Mouse (Mus musculus) ES-Bruce4 (cell line): ENCODE results near the gene Lrmda. TPM values are rescaled to one million over a fixed set of nuclear protein-coding genes. Genes with fewer than 3 reads are reported as not detected.

ENCODE experiments used
- H3K27ac ChIP-seq: 2 replicates; pipeline ENCODE4 v1.5.1; 2012; ENCODE audit warnings: low read length, inconsistent platforms; ENCODE audit not compliant: insufficient read depth
- H3K27me3 ChIP-seq: 2 replicates; pipeline ENCODE4 v1.6.1; 2012; ENCODE audit warnings: mild to moderate bottlenecking, low read length, inconsistent platforms; ENCODE audit not compliant: control insufficient read depth, poor library complexity, insufficient read depth, severe bottlenecking
- H3K36me3 ChIP-seq: 2 replicates; pipeline ENCODE4 v1.6.1; 2012; ENCODE audit warnings: inconsistent platforms, mild to moderate bottlenecking, low read length, moderate library complexity; ENCODE audit not compliant: control insufficient read depth, poor library complexity, insufficient read depth, severe bottlenecking
- H3K4me1 ChIP-seq: one replicate; pipeline ENCODE4 v1.8.1; 2011; ENCODE audit warnings: low read length; ENCODE audit not compliant: control insufficient read depth, insufficient read depth
- H3K4me3 ChIP-seq: 2 replicates; pipeline ENCODE4 v1.5.1; 2011; ENCODE audit warnings: low read depth, mild to moderate bottlenecking, low read length
- H3K9ac ChIP-seq: 2 replicates; pipeline ENCODE4 v1.6.1; 2012; ENCODE audit warnings: low read depth, mild to moderate bottlenecking, inconsistent platforms; ENCODE audit not compliant: poor library complexity, severe bottlenecking
- H3K9me3 ChIP-seq: replicated peaks from 2 replicates; pipeline ENCODE4 v1.6.1; 2012; ENCODE audit warnings: mild to moderate bottlenecking, low read length, inconsistent platforms; ENCODE audit not compliant: control insufficient read depth, poor library complexity, insufficient read depth, severe bottlenecking
- CTCF ChIP-seq: IDR thresholded peaks from one replicate; pipeline ENCODE4 v1.8.1; 2011; ENCODE audit warnings: low read depth, low read length
- EP300 ChIP-seq: IDR thresholded peaks from 2 replicates; pipeline ENCODE4 v1.6.1; 2011; ENCODE audit warnings: low read depth, low read length; ENCODE audit not compliant: insufficient read depth
- POLR2A ChIP-seq: IDR thresholded peaks from one replicate; pipeline ENCODE4 v1.8.1; 2011; ENCODE audit warnings: low read length; ENCODE audit not compliant: insufficient read depth
- polyA plus RNA-seq: library from polyadenylated mRNA; stranded (reverse); fragments of >200 nt; gene quantifications from 2 replicates; pipeline ENCODE4 v1.2.4, GENCODE M21; 2011; ENCODE audit warnings: low read depth; ENCODE audit not compliant: missing spikeins, insufficient read depth, insufficient read length

Gene Lrmda
- polyA plus RNA-seq, 1 experiment = not detected

GRCm38 (mm10) chr14:22747816-22748215, 728.3 kb downstream of the Lrmda start:
- Histone ChIP-seq H3K4me3 (no peak overlapping the region), H3K27me3 (no peaks in the 10 kb centered on the region), H3K9me3 (no peaks in the 10 kb centered on the region), H3K36me3 (no peaks in the 10 kb centered on the region), H3K9ac (no peak overlapping the region), H3K27ac (no peak overlapping the region), H3K4me1 (no peaks in the 10 kb centered on the region)
- TF ChIP-seq POLR2A (no peak), EP300 (no peak), CTCF (no peak)

- Histone ChIP-seq H3K27ac (no peak overlapping the region), H3K4me1 (no peaks in the 10 kb centered on the region), H3K9ac (no peak overlapping the region), H3K4me3 (no peak overlapping the region), H3K9me3 (no peaks in the 10 kb centered on the region), H3K27me3 (no peaks in the 10 kb centered on the region), H3K36me3 (no peaks in the 10 kb centered on the region)
- TF ChIP-seq CTCF = no peak
- TF ChIP-seq EP300 = no peak
- no peak for TF ChIP-seq POLR2A
Observed at GRCm38 (mm10) chr14:22750409-22750808, 730.9 kb downstream of the Lrmda start.

GRCm38 (mm10) chr14:22751290-22751689, 731.8 kb downstream of the Lrmda start:
- H3K27ac ChIP-seq = no peak overlapping the region
- no peaks in the 10 kb centered on the region for H3K9me3 ChIP-seq
- H3K9ac ChIP-seq = no peak overlapping the region
- no peaks in the 10 kb centered on the region for H3K36me3 ChIP-seq
- no peaks in the 10 kb centered on the region for H3K4me1 ChIP-seq
- no peaks in the 10 kb centered on the region for H3K27me3 ChIP-seq
- H3K4me3 ChIP-seq = no peak overlapping the region
- TF ChIP-seq POLR2A (no peak), CTCF (no peak), EP300 (no peak)

- no peak overlapping the region for H3K4me3 ChIP-seq
- TF ChIP-seq POLR2A = no peak
- no peak for TF ChIP-seq EP300
- no peak for TF ChIP-seq CTCF
- H3K9me3 ChIP-seq = no peaks in the 10 kb centered on the region
- no peak overlapping the region for H3K9ac ChIP-seq
- H3K27ac ChIP-seq = no peak overlapping the region
- H3K4me1 ChIP-seq = no peaks in the 10 kb centered on the region
- no peaks in the 10 kb centered on the region for H3K36me3 ChIP-seq
- no peaks in the 10 kb centered on the region for H3K27me3 ChIP-seq
Observed at GRCm38 (mm10) chr14:22754633-22755032, 735.1 kb downstream of the Lrmda start.

GRCm38 (mm10) chr14:22757493-22757892, 738.0 kb downstream of the Lrmda start:
- no peaks in the 10 kb centered on the region for H3K36me3 ChIP-seq
- no peaks in the 10 kb centered on the region for H3K27me3 ChIP-seq
- no peak overlapping the region for H3K9ac ChIP-seq
- no peaks in the 10 kb centered on the region for H3K4me1 ChIP-seq
- H3K4me3 ChIP-seq = no peak overlapping the region
- no peaks in the 10 kb centered on the region for H3K9me3 ChIP-seq
- TF ChIP-seq EP300 (no peak), POLR2A (no peak), CTCF (no peak)
- H3K27ac ChIP-seq = no peak overlapping the region

GRCm38 (mm10) chr14:22759216-22759615, 739.7 kb downstream of the Lrmda start:
- H3K4me1 ChIP-seq = no peaks in the 10 kb centered on the region
- no peak overlapping the region for H3K27ac ChIP-seq
- no peak overlapping the region for H3K9ac ChIP-seq
- H3K36me3 ChIP-seq = no peaks in the 10 kb centered on the region
- no peaks in the 10 kb centered on the region for H3K9me3 ChIP-seq
- H3K27me3 ChIP-seq = no peaks in the 10 kb centered on the region
- TF ChIP-seq POLR2A = no peak
- no peak for TF ChIP-seq CTCF
- TF ChIP-seq EP300 = no peak
- no peak overlapping the region for H3K4me3 ChIP-seq
